Mouse (Mus musculus) MEL (cell line): ENCODE data around the gene Wnt7b. TPM values are rescaled to one million over a fixed set of nuclear protein-coding genes. Genes with fewer than 3 reads are reported as not detected.

Experiments
- DNase-seq: peaks from one replicate; pipeline ENCODE4 v3.0.0; 2011; ENCODE audit warnings: low read depth, low spot score
- H3K27ac ChIP-seq: 2 replicates; pipeline ENCODE4 v1.5.1; 2012; ENCODE audit warnings: low read depth, mild to moderate bottlenecking, control low read depth, low read length, moderate library complexity; ENCODE audit not compliant: control insufficient read depth
- H3K27me3 ChIP-seq, 2 experiments: fragments of 150-350 bp in 1 of 2; sonication (generic) in 1 of 2; 2 replicates each; pipeline ENCODE4 v1.6.1; 2012; ENCODE audit warnings: low read length in 2 of 2, mild to moderate bottlenecking in 2 of 2, improper control_type of control experiment in 1 of 2, moderate library complexity in 1 of 2; ENCODE audit not compliant: insufficient read depth in 2 of 2, control insufficient read depth in 1 of 2
- H3K36me3 ChIP-seq, 2 experiments: 2 replicates each; pipeline ENCODE4 v1.6.1; 2012 to 2014; ENCODE audit warnings: low read length in 2 of 2, improper control_type of control experiment in 1 of 2, inconsistent platforms in 1 of 2, mild to moderate bottlenecking in 1 of 2; ENCODE audit not compliant: insufficient read depth in 2 of 2, control insufficient read depth in 1 of 2
- H3K4me1 ChIP-seq, 2 experiments: fragments of 150-350 bp in 1 of 2; sonication (generic) in 1 of 2; 2 replicates each; pipeline ENCODE4 v1.6.1; 2012; ENCODE audit warnings: low read length in 2 of 2, improper control_type of control experiment in 1 of 2, mild to moderate bottlenecking in 1 of 2; ENCODE audit not compliant: insufficient read depth in 2 of 2, control insufficient read depth in 1 of 2
- H3K4me3 ChIP-seq, 2 experiments: fragments of 150-350 bp in 1 of 2; sonication (generic) in 1 of 2; 2 replicates each; pipeline ENCODE4 v1.5.1; 2012; ENCODE audit warnings: low read depth in 2 of 2, low read length in 2 of 2, mild to moderate bottlenecking in 2 of 2, moderate library complexity in 2 of 2, control low read depth in 1 of 2, improper control_type of control experiment in 1 of 2; ENCODE audit not compliant: control insufficient read depth in 1 of 2, insufficient read depth in 1 of 2
- H3K79me2 ChIP-seq: 2 replicates; pipeline ENCODE4 v1.6.1; 2012; ENCODE audit warnings: mild to moderate bottlenecking, low read length, moderate library complexity; ENCODE audit not compliant: control insufficient read depth, poor library complexity, insufficient read depth
- H3K9ac ChIP-seq: 2 replicates; pipeline ENCODE4 v1.6.1; 2012; ENCODE audit warnings: low read depth, mild to moderate bottlenecking, control low read depth, low read length, moderate library complexity; ENCODE audit not compliant: control insufficient read depth, poor library complexity, severe bottlenecking
- H3K9me3 ChIP-seq: fragments of 150-350 bp; sonication (generic); replicated peaks from 2 replicates; pipeline ENCODE4 v1.6.1; 2012; ENCODE audit warnings: mild to moderate bottlenecking, low read length, improper control_type of control experiment, moderate library complexity; ENCODE audit not compliant: insufficient read depth
- CHD1 ChIP-seq: IDR thresholded peaks from 2 replicates; pipeline ENCODE4 v1.6.1; 2012; ENCODE audit warnings: low read depth, mild to moderate bottlenecking, inconsistent platforms, low read length, improper control_type of control experiment
- CHD2 ChIP-seq: IDR thresholded peaks from 2 replicates; pipeline ENCODE4 v1.6.1; 2011; ENCODE audit warnings: low read length, improper control_type of control experiment
- E2F4 ChIP-seq: IDR thresholded peaks from 2 replicates; pipeline ENCODE4 v1.6.1; 2011; ENCODE audit warnings: low read depth, low read length, improper control_type of control experiment, borderline replicate concordance
- ELF1 ChIP-seq: IDR thresholded peaks from 2 replicates; pipeline ENCODE4 v1.6.1; 2014; ENCODE audit warnings: low read depth, mild to moderate bottlenecking, inconsistent platforms, low read length, improper control_type of control experiment, moderate library complexity
- EP300 ChIP-seq, 2 experiments: IDR thresholded peaks; 2 replicates each; pipeline ENCODE4 v1.6.1; 2011; ENCODE audit warnings: improper control_type of control experiment in 2 of 2, low read length in 2 of 2, low read depth in 1 of 2, mild to moderate bottlenecking in 1 of 2
- ETS1 ChIP-seq: IDR thresholded peaks from 2 replicates; pipeline ENCODE4 v1.6.1; 2012; ENCODE audit warnings: low read depth, mild to moderate bottlenecking, inconsistent platforms, low read length, improper control_type of control experiment, moderate library complexity
- GABPA ChIP-seq: IDR thresholded peaks from 2 replicates; pipeline ENCODE4 v1.6.1; 2012; ENCODE audit warnings: low read depth, mild to moderate bottlenecking, inconsistent platforms, low read length, improper control_type of control experiment, moderate library complexity
- GATA1 ChIP-seq: IDR thresholded peaks from 2 replicates; pipeline ENCODE4 v1.6.1; 2011; ENCODE audit warnings: low read depth, low read length, improper control_type of control experiment
- HCFC1 ChIP-seq: IDR thresholded peaks from 2 replicates; pipeline ENCODE4 v1.6.1; 2012; ENCODE audit warnings: low read depth, mild to moderate bottlenecking, inconsistent platforms, low read length, improper control_type of control experiment, moderate library complexity
- JUND ChIP-seq: IDR thresholded peaks from 2 replicates; pipeline ENCODE4 v1.6.1; 2011; ENCODE audit warnings: low read depth, mild to moderate bottlenecking, improper control_type of control experiment, low read length
- KAT2A ChIP-seq: conservative IDR thresholded peaks from 2 replicates; pipeline ENCODE4 v1.6.1; 2012; ENCODE audit warnings: low read depth, low read length, improper control_type of control experiment, inconsistent platforms
- MAFK ChIP-seq: IDR thresholded peaks from 2 replicates; pipeline ENCODE4 v1.6.1; 2011; ENCODE audit warnings: low read depth, mild to moderate bottlenecking, low read length, improper control_type of control experiment, borderline replicate concordance
- MAZ ChIP-seq: IDR thresholded peaks from 2 replicates; pipeline ENCODE4 v1.6.1; 2012; ENCODE audit warnings: low read depth, mild to moderate bottlenecking, inconsistent platforms, low read length, improper control_type of control experiment
- MEF2A ChIP-seq: IDR thresholded peaks from 2 replicates; pipeline ENCODE4 v1.6.1; 2014; ENCODE audit warnings: low read depth, mild to moderate bottlenecking, inconsistent platforms, low read length, improper control_type of control experiment; ENCODE audit not compliant: poor library complexity, insufficient replicate concordance, severe bottlenecking; ENCODE audit errors: extremely low read depth
- MYC ChIP-seq: IDR thresholded peaks from 2 replicates; pipeline ENCODE4 v1.6.1; 2011; ENCODE audit warnings: low read depth, mild to moderate bottlenecking, low read length, improper control_type of control experiment, moderate library complexity
- NELFE ChIP-seq: IDR thresholded peaks from 2 replicates; pipeline ENCODE4 v1.6.1; 2011; ENCODE audit warnings: low read depth, low read length, improper control_type of control experiment
- NRF1 ChIP-seq: IDR thresholded peaks from 2 replicates; pipeline ENCODE4 v1.6.1; 2014; ENCODE audit warnings: low read depth, mild to moderate bottlenecking, inconsistent platforms, low read length, improper control_type of control experiment, moderate library complexity; ENCODE audit not compliant: poor library complexity, insufficient read depth, severe bottlenecking
- POLR2A ChIP-seq, 2 experiments: IDR thresholded peaks; 2 replicates each; pipeline ENCODE4 v1.6.1; 2011 to 2012; ENCODE audit warnings: low read length in 2 of 2, mild to moderate bottlenecking in 2 of 2, control low read depth in 1 of 2, improper control_type of control experiment in 1 of 2, low read depth in 1 of 2, moderate library complexity in 1 of 2; ENCODE audit not compliant: control insufficient read depth in 1 of 2, insufficient read depth in 1 of 2, poor library complexity in 1 of 2
- POLR2AphosphoS5 ChIP-seq: IDR thresholded peaks from 2 replicates; pipeline ENCODE4 v1.6.1; 2012; ENCODE audit warnings: low read depth, borderline replicate concordance, mild to moderate bottlenecking, inconsistent platforms, low read length, moderate library complexity, mixed read lengths
- RCOR1 ChIP-seq: IDR thresholded peaks from 2 replicates; pipeline ENCODE4 v1.6.1; 2012; ENCODE audit warnings: low read depth, mild to moderate bottlenecking, inconsistent platforms, low read length, improper control_type of control experiment
- SIN3A ChIP-seq: IDR thresholded peaks from 2 replicates; pipeline ENCODE4 v1.6.1; 2012; ENCODE audit warnings: low read length, improper control_type of control experiment, inconsistent platforms
- SMC3 ChIP-seq: IDR thresholded peaks from 2 replicates; pipeline ENCODE4 v1.6.1; 2011; ENCODE audit warnings: low read depth, low read length, improper control_type of control experiment
- TAL1 ChIP-seq: IDR thresholded peaks from 2 replicates; pipeline ENCODE4 v1.6.1; 2012; ENCODE audit warnings: mild to moderate bottlenecking, inconsistent platforms, low read length, moderate library complexity, mixed read lengths
- TBP ChIP-seq: IDR thresholded peaks from 2 replicates; pipeline ENCODE4 v1.8.0; 2011; ENCODE audit warnings: low read depth, low read length, improper control_type of control experiment
- TCF12 ChIP-seq: IDR thresholded peaks from 2 replicates; pipeline ENCODE4 v1.6.1; 2014; ENCODE audit warnings: low read depth, mild to moderate bottlenecking, inconsistent platforms, low read length, improper control_type of control experiment, moderate library complexity
- UBTF ChIP-seq: IDR thresholded peaks from 2 replicates; pipeline ENCODE4 v1.6.1; 2012; ENCODE audit warnings: low read depth, mild to moderate bottlenecking, inconsistent platforms, low read length, improper control_type of control experiment, moderate library complexity, borderline replicate concordance; ENCODE audit not compliant: insufficient read depth
- USF1 ChIP-seq: IDR thresholded peaks from 2 replicates; pipeline ENCODE4 v1.6.1; 2014; ENCODE audit warnings: low read depth, mild to moderate bottlenecking, inconsistent platforms, low read length, improper control_type of control experiment, moderate library complexity
- USF2 ChIP-seq, 2 experiments: IDR thresholded peaks; 2 replicates each; pipeline ENCODE4 v1.6.1; 2011 to 2012; ENCODE audit warnings: improper control_type of control experiment in 2 of 2, low read length in 2 of 2, borderline replicate concordance in 1 of 2, inconsistent platforms in 1 of 2, low read depth in 1 of 2, mild to moderate bottlenecking in 1 of 2; ENCODE audit not compliant: insufficient read depth in 1 of 2
- ZKSCAN1 ChIP-seq: IDR thresholded peaks from 2 replicates; pipeline ENCODE4 v1.6.1; 2012; ENCODE audit warnings: low read depth, mild to moderate bottlenecking, inconsistent platforms, low read length, improper control_type of control experiment, moderate library complexity
- ZMIZ1 ChIP-seq: IDR thresholded peaks from 2 replicates; pipeline ENCODE4 v1.6.1; 2012; ENCODE audit warnings: low read depth, mild to moderate bottlenecking, inconsistent platforms, low read length, improper control_type of control experiment, moderate library complexity
- ZNF384 ChIP-seq: IDR thresholded peaks from 2 replicates; pipeline ENCODE4 v1.6.1; 2012; ENCODE audit warnings: low read depth, mild to moderate bottlenecking, inconsistent platforms, low read length, improper control_type of control experiment
- polyA plus RNA-seq, 2 experiments: library from polyadenylated mRNA; stranded (reverse) in 1 of 2; unstranded in 1 of 2; fragments of >175 nt in 1 of 2; fragments of >200 nt in 1 of 2; gene quantifications; 2 replicates each; pipeline versions ENCODE4 v1.2.1 to v1.2.4; 2012; ENCODE audit warnings: low replicate concordance in 2 of 2, low read depth in 1 of 2; ENCODE audit not compliant: insufficient read length in 2 of 2, insufficient read depth in 1 of 2, missing spikeins in 1 of 2
- total RNA-seq: library from RNA; depleted of rRNA; stranded (reverse); fragments of 300-350 nt; gene quantifications from 2 replicates; pipeline ENCODE4 v1.2.3, GENCODE M21; 2012

The Wnt7b gene
- total and polyA plus RNA-seq, 3 experiments: not detected

GRCm38 (mm10) chr15:85581563-85582064 lies 659 bp downstream of the Wnt7b start:
- H3K79me2 ChIP-seq: no peaks in the 10 kb centered on the region
- no peak overlapping the region for H3K9ac ChIP-seq
- no peaks in the 10 kb centered on the region for H3K4me1 ChIP-seq
- H3K27ac ChIP-seq: no peak overlapping the region
- no peak for DNase-seq
- no peaks in the 10 kb centered on the region; a peak in 1 of 4 replicates for H3K27me3 ChIP-seq
- no peak overlapping the region for H3K4me3 ChIP-seq
- H3K36me3 ChIP-seq: no peaks in the 10 kb centered on the region
- no peak for TF ChIP-seq RCOR1
- TF ChIP-seq MYC: no peak
- no peak for TF ChIP-seq USF1
- no peak for TF ChIP-seq SIN3A
- no peak for TF ChIP-seq ZKSCAN1
- TF ChIP-seq POLR2A (IDR thresholded peaks at IDR 0.05; ENCODE audit: control insufficient read depth in 1 of 2, insufficient read depth in 1 of 2, low read depth in 1 of 2, low read length in 2 of 2, poor library complexity in 1 of 2): no peak
- no peak for TF ChIP-seq MAFK
- TF ChIP-seq MEF2A: no peak
- no peak for TF ChIP-seq USF2 (IDR thresholded peaks at IDR 0.05; ENCODE audit: borderline replicate concordance in 1 of 2, insufficient read depth in 1 of 2, low read depth in 1 of 2, low read length in 2 of 2)
- TF ChIP-seq GABPA: no peak
- no peak for TF ChIP-seq CHD1
- TF ChIP-seq TAL1: no peak
- TF ChIP-seq MAZ: no peak
- no peak for TF ChIP-seq JUND
- no peak for TF ChIP-seq ETS1
- no peak for TF ChIP-seq GATA1
- no peak for TF ChIP-seq NRF1
- TF ChIP-seq ZMIZ1: no peak
- no peak for TF ChIP-seq ZNF384
- no peak for TF ChIP-seq TBP
- no peaks in the 10 kb centered on the region for H3K9me3 ChIP-seq

DNA sequence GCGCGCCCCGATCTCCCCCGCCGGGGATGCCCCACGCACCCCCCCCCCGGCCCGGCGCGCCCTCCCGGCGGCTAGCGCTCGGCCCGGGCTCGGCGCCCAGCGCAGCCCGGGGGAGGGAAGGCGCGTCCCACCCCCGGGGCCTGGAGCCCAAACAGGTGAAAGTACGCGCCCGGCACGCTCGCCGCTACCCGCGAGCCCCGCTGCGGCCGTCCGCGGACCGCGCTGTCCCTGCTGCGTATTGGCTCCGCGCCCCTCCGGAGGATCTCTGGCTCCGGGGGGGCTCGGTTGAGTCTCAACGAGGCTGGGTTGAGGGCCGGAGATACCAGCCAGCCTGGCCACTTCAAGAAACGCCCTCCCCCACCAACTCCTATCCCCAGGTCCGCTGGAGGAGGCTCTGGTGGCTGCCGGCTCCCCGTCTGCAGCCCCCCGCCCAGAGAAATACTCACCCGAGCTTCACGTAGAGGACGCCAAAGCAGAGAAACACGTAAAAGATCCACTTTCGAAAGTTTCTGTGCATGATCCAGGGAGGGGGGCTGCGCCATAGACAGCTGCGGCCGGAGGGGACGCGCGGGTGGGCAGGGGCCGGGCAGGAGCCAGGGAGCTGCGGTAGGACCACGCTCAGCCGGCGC lies 1.2 kb downstream of the Wnt7b start:
- no peaks in the 10 kb centered on the region for H3K79me2 ChIP-seq
- no peak overlapping the region for H3K4me3 ChIP-seq
- no peaks in the 10 kb centered on the region for H3K36me3 ChIP-seq
- DNase-seq: no peak
- no peaks in the 10 kb centered on the region for H3K4me1 ChIP-seq
- no peak overlapping the region for H3K27ac ChIP-seq
- no peaks in the 10 kb centered on the region; a peak in 1 of 4 replicates for H3K27me3 ChIP-seq
- no peak overlapping the region for H3K9ac ChIP-seq
- H3K9me3 ChIP-seq: no peaks in the 10 kb centered on the region
- TF ChIP-seq NELFE: no peak
- TF ChIP-seq TCF12: no peak
- no peak for TF ChIP-seq E2F4
- TF ChIP-seq EP300 (IDR thresholded peaks at IDR 0.05; ENCODE audit: low read depth in 1 of 2, low read length in 2 of 2): no peak
- TF ChIP-seq KAT2A: no peak
- no peak for TF ChIP-seq CHD2
- TF ChIP-seq POLR2AphosphoS5: no peak
- no peak for TF ChIP-seq JUND
- TF ChIP-seq NRF1: no peak
- TF ChIP-seq HCFC1: no peak
- TF ChIP-seq ZMIZ1: no peak
- no peak for TF ChIP-seq UBTF
- TF ChIP-seq GABPA: no peak
- no peak for TF ChIP-seq ELF1
- no peak for TF ChIP-seq USF2 (IDR thresholded peaks at IDR 0.05; ENCODE audit: borderline replicate concordance in 1 of 2, insufficient read depth in 1 of 2, low read depth in 1 of 2, low read length in 2 of 2)
- TF ChIP-seq SMC3: no peak
